Mouse (Mus musculus) A20 (cell line): ENCODE results near the gene Spryd3.

Experiments
- DNase-seq: peaks from one replicate; pipeline ENCODE4 v3.0.0-alpha.2; 2011; ENCODE audit warnings: low read depth, low spot score

The Spryd3 gene

DNA sequence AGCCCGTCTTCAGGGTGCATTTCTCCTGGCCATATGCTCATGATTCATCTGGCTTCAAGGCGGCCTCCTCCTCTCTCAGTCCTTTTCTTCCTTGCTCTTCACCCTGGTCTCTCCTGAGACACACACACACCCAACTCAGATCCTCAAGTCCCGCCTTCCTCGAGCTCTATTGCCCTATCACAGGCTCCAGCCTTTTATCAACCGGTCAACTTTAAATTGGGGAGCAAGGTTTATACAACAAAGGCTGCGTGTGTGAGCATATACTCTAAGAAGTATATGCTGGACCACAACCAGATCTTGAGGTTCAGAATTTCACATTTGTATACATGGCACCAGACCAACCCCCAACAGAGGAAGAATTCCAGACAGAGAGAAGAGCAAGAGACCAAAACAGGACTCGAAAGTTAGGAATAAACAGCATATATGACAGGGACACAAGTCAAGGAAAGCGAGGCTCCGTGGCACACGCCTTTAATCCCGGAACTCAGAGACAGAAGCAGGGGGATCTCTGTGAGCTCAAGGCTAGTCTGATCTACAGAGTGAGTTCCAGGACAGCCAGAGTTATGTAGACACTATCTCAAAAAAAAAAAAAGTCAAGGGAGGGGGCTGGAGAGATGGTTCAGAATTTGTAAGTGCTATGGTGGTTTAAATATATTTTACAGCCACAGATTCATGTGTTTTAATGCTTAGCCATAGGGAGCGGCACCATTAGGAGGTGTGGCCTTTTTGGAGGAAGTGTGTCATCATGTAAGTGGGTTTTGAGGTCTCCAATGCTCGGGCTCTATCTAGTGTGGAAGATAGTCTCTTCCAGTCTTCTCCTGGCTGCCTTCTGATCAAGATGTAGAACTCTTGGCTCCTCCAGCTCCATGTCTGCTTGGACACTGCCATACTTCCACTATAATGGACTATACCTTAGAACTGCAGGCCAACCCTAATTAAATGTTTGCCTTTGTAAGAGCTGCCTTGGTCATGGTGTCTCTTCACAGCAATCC lies 65.3 kb downstream of the Spryd3 start:
- DNase-seq, result no peak
